Mouse (Mus musculus) MEL (cell line): ENCODE measurements at regions not wholly inside any gene's neighbourhood (a gene's known extent, or its start where the extent isn't known, plus 50 kb on each side); places are given as distances from the start of the nearest gene placed in this dataset.

Source experiments
- CHD1 ChIP-seq: IDR thresholded peaks from 2 replicates; pipeline ENCODE4 v1.6.1; 2012; ENCODE audit warnings: low read depth, mild to moderate bottlenecking, inconsistent platforms, low read length, improper control_type of control experiment
- CTCF ChIP-seq, 3 experiments: IDR thresholded peaks in 2 of 3; conservative IDR thresholded peaks in 1 of 3; 2 replicates each; pipeline ENCODE4 v1.5.1; 2011 to 2012; ENCODE audit warnings: low read length in 3 of 3, low read depth in 2 of 3, mild to moderate bottlenecking in 2 of 3, improper control_type of control experiment in 1 of 3, inconsistent platforms in 1 of 3, mixed read lengths in 1 of 3, moderate library complexity in 1 of 3; ENCODE audit not compliant: control insufficient read depth in 1 of 3, insufficient read depth in 1 of 3, poor library complexity in 1 of 3, severe bottlenecking in 1 of 3
- EP300 ChIP-seq, 2 experiments: IDR thresholded peaks; 2 replicates each; pipeline ENCODE4 v1.6.1; 2011; ENCODE audit warnings: improper control_type of control experiment in 2 of 2, low read length in 2 of 2, low read depth in 1 of 2, mild to moderate bottlenecking in 1 of 2
- JUND ChIP-seq: IDR thresholded peaks from 2 replicates; pipeline ENCODE4 v1.6.1; 2011; ENCODE audit warnings: low read depth, mild to moderate bottlenecking, improper control_type of control experiment, low read length
- MAFK ChIP-seq: IDR thresholded peaks from 2 replicates; pipeline ENCODE4 v1.6.1; 2011; ENCODE audit warnings: low read depth, mild to moderate bottlenecking, low read length, improper control_type of control experiment, borderline replicate concordance
- MAX ChIP-seq: IDR thresholded peaks from 2 replicates; pipeline ENCODE4 v1.6.1; 2011; ENCODE audit warnings: low read length, improper control_type of control experiment
- SMC3 ChIP-seq: IDR thresholded peaks from 2 replicates; pipeline ENCODE4 v1.6.1; 2011; ENCODE audit warnings: low read depth, low read length, improper control_type of control experiment
- TAL1 ChIP-seq: IDR thresholded peaks from 2 replicates; pipeline ENCODE4 v1.6.1; 2012; ENCODE audit warnings: mild to moderate bottlenecking, inconsistent platforms, low read length, moderate library complexity, mixed read lengths
- USF1 ChIP-seq: IDR thresholded peaks from 2 replicates; pipeline ENCODE4 v1.6.1; 2014; ENCODE audit warnings: low read depth, mild to moderate bottlenecking, inconsistent platforms, low read length, improper control_type of control experiment, moderate library complexity
- ZC3H11A ChIP-seq: IDR thresholded peaks from 2 replicates; pipeline ENCODE4 v1.6.1; 2012; ENCODE audit warnings: low read depth, mild to moderate bottlenecking, inconsistent platforms, low read length, improper control_type of control experiment

- TF ChIP-seq MAX (no peak), SMC3 (no peak), JUND (no peak), CHD1 (no peak), EP300 (IDR thresholded peaks at IDR 0.05; ENCODE audit: low read depth in 1 of 2, low read length in 2 of 2) (no peak), CTCF (IDR thresholded peaks at IDR 0.05 in 2 of 3, conservative IDR thresholded peaks at IDR 0.05 in 1 of 3; ENCODE audit: control insufficient read depth in 1 of 3, insufficient read depth in 1 of 3, low read depth in 2 of 3, low read length in 3 of 3, poor library complexity in 1 of 3, severe bottlenecking in 1 of 3) (no peak), ZC3H11A (no peak), TAL1 (no peak), USF1 (no peak), MAFK (no peak)
Measured at GRCm38 (mm10) chr2:61436591-61436990, 141.8 kb upstream of the Tank start.
